Mouse (Mus musculus) erythroblast, adult 5-6 weeks (primary cell): Measurements from ENCODE around the gene Xpo6. TPM values are rescaled to one million over a fixed set of nuclear protein-coding genes. Genes with fewer than 3 reads are reported as not detected.

Experiments
- total RNA-seq, 2 experiments: library from RNA; stranded (forward) in 1 of 2; stranded (reverse) in 1 of 2; fragments of 150-400 nt in 1 of 2; fragments of 200-764, 138-1000 nt in 1 of 2; gene quantifications; 2 replicates each; pipeline versions ENCODE4 v1.2.3 to v1.2.4; 2015 to 2017; ENCODE audit warnings: low replicate concordance in 2 of 2

Xpo6 gene
- total RNA-seq, 2 experiments from 2014 or later, result 28.3 to 44.0 TPM

Other genes starting within 250 kb of the Xpo6 start
- gene Gsg1l, start 118.1 kb downstream of the Xpo6 start, total RNA-seq (2015; ENCODE audit: low replicate concordance), result not detected in 2 replicates
- gene Gsg1l, start 118.1 kb downstream of the Xpo6 start, total RNA-seq (2017; ENCODE audit: low replicate concordance), result not detected in 2 replicates
- gene Sbk1, start 72.1 kb upstream of the Xpo6 start, total RNA-seq (2015; ENCODE audit: low replicate concordance), result 0.77 and 1.0 TPM in 2 replicates
- 0.56 and 0.77 TPM in 2 replicates for gene Sbk1, start 72.1 kb upstream of the Xpo6 start, total RNA-seq (2017; ENCODE audit: low replicate concordance)
- 1.9 and 2.3 TPM in 2 replicates for gene Lat, start 169.1 kb upstream of the Xpo6 start, total RNA-seq (2015; ENCODE audit: low replicate concordance)
- gene Lat, start 169.1 kb upstream of the Xpo6 start, total RNA-seq (2017; ENCODE audit: low replicate concordance), result 0.94 and 11.8 TPM in 2 replicates
- 1.5 and 7.5 TPM in 2 replicates for gene Spns1, start 176.9 kb upstream of the Xpo6 start, total RNA-seq (2015; ENCODE audit: low replicate concordance)
- gene Spns1, start 176.9 kb upstream of the Xpo6 start, total RNA-seq (2017; ENCODE audit: low replicate concordance), result 1.7 and 2.5 TPM in 2 replicates
- 5.6 and 6.3 TPM in 2 replicates for gene Nfatc2ip, start 196.2 kb upstream of the Xpo6 start, total RNA-seq (2015; ENCODE audit: low replicate concordance)
- 9.8 and 17.8 TPM in 2 replicates for gene Nfatc2ip, start 196.2 kb upstream of the Xpo6 start, total RNA-seq (2017; ENCODE audit: low replicate concordance)
- not detected in 2 replicates for gene Cd19, start 214.4 kb upstream of the Xpo6 start, total RNA-seq (2015; ENCODE audit: low replicate concordance)
- gene Cd19, start 214.4 kb upstream of the Xpo6 start, total RNA-seq (2017; ENCODE audit: low replicate concordance), result 0.28 TPM in 1 of 2 replicates, not detected in the other
- gene Rabep2, start 228.3 kb upstream of the Xpo6 start, total RNA-seq (2015; ENCODE audit: low replicate concordance), result 2.3 and 2.9 TPM in 2 replicates
- 2.0 and 4.3 TPM in 2 replicates for gene Rabep2, start 228.3 kb upstream of the Xpo6 start, total RNA-seq (2017; ENCODE audit: low replicate concordance)